Mouse (Mus musculus) spleen, adult 2 months (tissue): ENCODE results near the gene Slc25a12. TPM values are rescaled to one million over a fixed set of nuclear protein-coding genes. Genes with fewer than 3 reads are reported as not detected.

ENCODE experiments used
- DNase-seq, 2 experiments: peaks; one replicate each; pipeline versions ENCODE4 v3.0.0 to v3.0.0-alpha.2; 2012 to 2021; ENCODE audit warnings: low spot score in 2 of 2, low read depth in 1 of 2
- H3K27ac ChIP-seq: fragments of 200-500 bp; 2 replicates; pipeline ENCODE4 v1.5.1; 2012; ENCODE audit warnings: low read length, inconsistent platforms; ENCODE audit not compliant: insufficient read depth
- H3K27me3 ChIP-seq: fragments of 200-500 bp; 2 replicates; pipeline ENCODE4 v1.6.1; 2012; ENCODE audit warnings: mild to moderate bottlenecking, moderate library complexity, low read length, inconsistent platforms; ENCODE audit not compliant: control insufficient read depth, insufficient read depth
- H3K36me3 ChIP-seq: fragments of 200-500 bp; 2 replicates; pipeline ENCODE4 v1.6.1; 2012; ENCODE audit warnings: mild to moderate bottlenecking, low read length, inconsistent platforms; ENCODE audit not compliant: control insufficient read depth, insufficient read depth
- H3K4me1 ChIP-seq: fragments of 200-500 bp; 2 replicates; pipeline ENCODE4 v1.6.1; 2011; ENCODE audit warnings: inconsistent platforms; ENCODE audit not compliant: control insufficient read depth, insufficient read depth, insufficient read length
- H3K4me3 ChIP-seq: fragments of 200-500 bp; 2 replicates; pipeline ENCODE4 v1.5.1; 2011; ENCODE audit warnings: mild to moderate bottlenecking, inconsistent platforms; ENCODE audit not compliant: insufficient read depth, insufficient read length; ENCODE audit errors: extremely low read depth
- CTCF ChIP-seq: fragments of 200-500 bp; IDR thresholded peaks from 2 replicates; pipeline ENCODE4 v1.5.1; 2011; ENCODE audit warnings: mild to moderate bottlenecking, inconsistent platforms; ENCODE audit not compliant: insufficient read depth, insufficient read length, insufficient replicate concordance; ENCODE audit errors: extremely low read depth
- POLR2A ChIP-seq: fragments of 200-500 bp; IDR thresholded peaks from 2 replicates; pipeline ENCODE4 v1.6.1; 2011; ENCODE audit warnings: low read depth, low read length, inconsistent platforms
- WGBS: fragments of 180-500 bp; shearing (Covaris S2); methylation state at CpG from one replicate; pipeline ENCODE4 v1.1.7; 2018; 5-methylcytosine and 5-hydroxymethylcytosine counted together
- polyA plus RNA-seq: library from polyadenylated mRNA; depleted of rRNA; stranded (reverse); fragments of >200 nt; gene quantifications from 2 replicates; pipeline ENCODE4 v1.2.3, GENCODE M21; 2012

The Slc25a12 gene
- polyA plus RNA-seq, 1 experiment = 18.5 TPM

DNA sequence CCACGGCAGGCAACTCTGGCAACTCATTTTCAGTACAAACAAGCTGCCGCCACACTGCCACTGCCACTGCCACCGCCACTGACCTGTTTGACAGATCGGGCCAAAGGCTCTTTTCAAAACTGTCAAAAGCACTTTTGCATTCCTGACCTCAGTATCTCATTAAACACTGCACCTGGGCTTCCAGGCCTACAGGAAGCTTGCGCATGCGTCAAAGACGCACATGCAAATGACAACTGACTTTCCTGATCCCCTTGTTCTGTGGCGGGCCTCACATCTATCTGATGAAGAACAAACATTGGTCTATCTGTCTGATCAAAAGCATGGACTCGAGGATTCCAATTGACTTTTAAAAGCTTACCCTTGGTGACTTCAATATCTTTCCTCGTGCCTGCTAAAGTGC lies 55.5 kb downstream of the Slc25a12 start:
- H3K27me3 ChIP-seq = no peaks in the 10 kb centered on the region
- no peak for DNase-seq
- TF ChIP-seq CTCF (no peak), POLR2A (no peak)
- 88% methylated on average over 10 of the region's 10 CpGs for WGBS
- H3K36me3 ChIP-seq = peaks cover 15% of the 10 kb centered on the region
- no peaks in the 10 kb centered on the region for H3K4me1 ChIP-seq
- no peak overlapping the region for H3K4me3 ChIP-seq
- no peak overlapping the region for H3K27ac ChIP-seq

DNA sequence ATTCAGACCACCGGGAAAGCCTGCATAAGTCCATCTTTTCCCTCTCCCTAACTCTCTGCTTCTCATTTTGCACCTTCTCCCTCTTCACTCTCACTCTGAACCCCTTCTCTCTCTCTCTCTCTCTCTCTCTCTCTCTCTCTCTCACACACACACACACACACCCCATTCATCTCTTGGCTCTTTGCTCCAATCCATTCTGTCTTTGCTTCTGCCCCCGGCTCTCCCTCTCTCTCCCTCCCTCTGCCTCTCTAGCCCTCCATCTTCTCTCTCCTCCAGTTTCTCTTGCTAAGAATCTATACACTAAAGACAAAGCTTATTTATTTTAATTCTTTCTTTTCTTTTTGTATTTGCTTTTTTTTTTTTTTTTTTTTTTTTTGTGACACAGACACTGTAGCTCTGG lies 57.8 kb downstream of the Slc25a12 start:
- H3K27me3 ChIP-seq = no peaks in the 10 kb centered on the region
- no peak overlapping the region for H3K4me3 ChIP-seq
- H3K4me1 ChIP-seq = no peaks in the 10 kb centered on the region
- no peak overlapping the region for H3K27ac ChIP-seq
- TF ChIP-seq CTCF = no peak
- TF ChIP-seq POLR2A = no peak
- DNase-seq = no peak
- H3K36me3 ChIP-seq = peaks cover 15% of the 10 kb centered on the region
- 95% methylated on average over 2 of the region's 2 CpGs for WGBS

DNA sequence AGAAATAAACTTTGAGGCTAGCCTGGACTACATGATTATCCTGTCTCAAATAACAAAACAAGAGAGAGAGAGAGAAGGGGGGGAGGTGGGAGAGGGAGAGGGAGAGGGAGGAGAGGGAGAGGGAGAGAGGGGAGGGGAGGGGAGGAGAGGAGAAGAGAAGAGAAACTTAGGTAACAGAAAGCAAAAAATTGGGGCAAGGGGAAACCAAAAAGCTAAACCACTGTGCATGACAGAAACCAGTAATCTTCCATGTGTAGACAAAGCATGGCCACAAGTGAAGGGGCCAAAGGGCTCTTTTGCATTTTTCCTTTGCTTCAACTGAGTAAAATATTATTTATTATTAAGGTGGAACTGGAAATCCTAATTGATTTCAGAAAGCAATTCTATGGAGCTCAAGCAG lies 61.2 kb downstream of the Slc25a12 start:
- Histone ChIP-seq H3K4me1 (no peaks in the 10 kb centered on the region), H3K36me3 (peaks cover 11% of the 10 kb centered on the region), H3K27ac (no peak overlapping the region), H3K27me3 (no peaks in the 10 kb centered on the region), H3K4me3 (no peak overlapping the region)
- no peak for TF ChIP-seq POLR2A
- no peak for TF ChIP-seq CTCF
- DNase-seq = no peak

DNA sequence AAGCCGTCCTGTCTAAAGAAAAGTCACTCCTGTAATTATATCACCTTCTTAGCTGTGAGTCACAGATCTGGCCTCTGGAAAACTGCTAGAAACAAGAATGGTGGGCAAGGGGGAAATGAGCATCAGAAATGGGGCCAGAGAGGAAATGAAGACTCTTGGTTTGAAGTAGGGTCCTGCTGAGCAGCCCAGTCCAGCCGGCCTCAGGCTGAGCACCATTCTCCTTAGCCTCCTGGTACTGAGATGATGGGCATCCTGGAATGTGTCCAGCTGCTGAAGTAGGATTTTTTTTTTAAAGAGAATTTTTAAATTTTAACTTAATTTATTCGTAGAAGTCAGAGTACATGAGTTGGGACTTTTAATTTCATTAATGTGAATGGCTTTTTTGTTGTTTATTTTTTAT lies 62.7 kb downstream of the Slc25a12 start:
- TF ChIP-seq CTCF (no peak), POLR2A (no peak)
- 77% methylated on average over 3 of the region's 3 CpGs for WGBS
- DNase-seq = no peak
- peaks cover 9% of the 10 kb centered on the region for H3K36me3 ChIP-seq
- no peak overlapping the region for H3K4me3 ChIP-seq
- H3K27me3 ChIP-seq = no peaks in the 10 kb centered on the region
- H3K4me1 ChIP-seq = no peaks in the 10 kb centered on the region
- no peak overlapping the region for H3K27ac ChIP-seq

DNA sequence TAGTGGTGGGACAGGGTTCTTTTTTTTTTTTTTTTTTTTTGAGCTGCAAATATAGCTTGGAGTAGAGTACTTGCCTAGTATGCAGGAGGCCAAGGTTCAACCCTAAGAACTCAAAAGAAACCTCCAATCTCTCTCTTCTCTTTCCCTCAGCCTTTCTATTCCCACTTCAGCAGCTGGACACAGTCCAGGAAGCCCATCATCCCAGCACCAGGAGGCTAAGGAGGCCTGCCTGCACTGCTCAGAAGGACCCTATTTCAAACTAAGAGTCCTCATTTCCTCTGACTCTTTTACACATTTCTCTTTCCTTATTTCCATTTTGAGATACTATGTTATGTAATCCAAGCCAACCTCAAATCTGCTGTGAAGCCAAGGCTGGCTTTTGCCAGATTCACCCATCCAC lies 64.3 kb downstream of the Slc25a12 start:
- DNase-seq = no peak
- Histone ChIP-seq H3K36me3 (peaks cover 11% of the 10 kb centered on the region), H3K27ac (no peak overlapping the region), H3K4me1 (no peaks in the 10 kb centered on the region), H3K27me3 (no peaks in the 10 kb centered on the region), H3K4me3 (no peak overlapping the region)
- TF ChIP-seq POLR2A (no peak), CTCF (no peak)

DNA sequence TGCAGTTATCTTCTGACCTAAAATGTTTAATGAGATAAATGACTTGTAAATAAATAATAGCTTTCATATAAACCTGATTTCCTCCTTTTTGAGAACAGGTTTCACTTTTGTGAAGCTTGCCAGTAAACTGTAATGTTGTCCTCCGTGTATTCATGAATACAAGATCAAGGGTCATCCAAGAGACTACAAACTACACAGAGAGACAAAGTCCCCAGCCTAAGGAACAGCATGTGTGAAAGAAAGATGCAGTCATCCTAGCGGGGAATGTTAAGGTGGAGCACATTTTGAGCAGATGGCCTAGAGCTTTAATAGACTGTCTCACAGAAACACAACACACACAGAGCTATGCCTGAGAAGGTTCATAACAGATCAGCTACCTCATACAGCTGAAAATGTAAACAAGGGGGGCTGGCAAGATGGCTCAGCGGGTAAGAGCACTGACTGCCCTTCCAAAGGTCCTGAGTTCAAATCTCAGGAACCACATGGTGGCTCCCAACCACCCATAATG lies 65.3 kb downstream of the Slc25a12 start:
- WGBS = 81% methylated on average over 3 of the region's 3 CpGs
- Histone ChIP-seq H3K27me3 (no peaks in the 10 kb centered on the region), H3K36me3 (peaks cover 10% of the 10 kb centered on the region), H3K27ac (no peak overlapping the region), H3K4me1 (no peaks in the 10 kb centered on the region), H3K4me3 (no peak overlapping the region)
- no peak for DNase-seq
- TF ChIP-seq CTCF (no peak), POLR2A (no peak)

DNA sequence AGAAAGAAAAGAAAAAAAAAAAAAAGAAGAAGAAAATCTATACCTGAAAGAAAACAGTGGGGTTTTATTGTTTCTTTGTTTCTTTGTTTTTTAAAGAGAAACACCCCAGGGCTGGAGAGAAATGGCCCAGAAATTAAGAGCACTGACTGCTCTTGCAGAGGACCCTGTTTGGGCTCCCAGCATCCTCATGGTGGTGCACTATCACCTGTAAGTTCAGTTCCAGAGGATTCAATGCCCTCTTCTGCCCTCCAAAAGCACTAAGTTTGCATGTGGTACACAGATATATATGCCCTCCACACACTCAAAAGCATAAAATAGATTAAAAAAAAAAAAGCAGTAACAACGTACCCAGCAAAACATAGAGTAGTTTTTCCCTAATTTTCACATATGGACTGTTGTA lies 68.8 kb downstream of the Slc25a12 start:
- H3K4me3 ChIP-seq = no peak overlapping the region
- TF ChIP-seq POLR2A (no peak), CTCF (no peak)
- peaks cover 16% of the 10 kb centered on the region for H3K36me3 ChIP-seq
- no peaks in the 10 kb centered on the region for H3K27me3 ChIP-seq
- no peak overlapping the region for H3K27ac ChIP-seq
- 92% methylated on average over 1 of the region's 1 CpGs for WGBS
- H3K4me1 ChIP-seq = no peaks in the 10 kb centered on the region
- DNase-seq = no peak
